In genomic region chrX:20875241-20875640, GRCm38 (mm10) we compare ENCODE assay signal across 17 mouse cellular contexts. TPM values are rescaled to one million over a fixed set of nuclear protein-coding genes. Genes with fewer than 3 reads are reported as not detected.
"Had no signal": no experiment of that assay in that cellular context is flagged by ENCODE, and none has a peak within 500 bp of the region (broad histone marks: within the 10 kb centered on the region; RNA-seq: fewer than 3 reads in every experiment).

No protein-coding gene starts in this region.

- H3K36me3 ChIP-seq: limb, embryonic 12.5 days; limb, embryonic 15.5 days; midbrain, embryonic 13.5 days had no signal

- H3K9me3 ChIP-seq: limb, embryonic 12.5 days; limb, embryonic 15.5 days; midbrain, embryonic 13.5 days had no signal

- ATAC-seq: liver, postnatal 0 days; lung, postnatal 0 days; midbrain, embryonic 13.5 days had no signal

- H3K4me2 ChIP-seq: limb, embryonic 12.5 days; limb, embryonic 15.5 days; liver, embryonic 11.5 days; lung, embryonic 14.5 days; midbrain, embryonic 13.5 days had no signal

- H3K4me1 ChIP-seq: limb, embryonic 12.5 days; limb, embryonic 15.5 days; midbrain, embryonic 13.5 days had no signal

- DNase-seq: kidney, adult 2 months; kidney, postnatal 25 days; layer of hippocampus, postnatal 36 days; left cerebral cortex, postnatal 4 days; liver, postnatal 0 days; lung, embryonic 14.5 days; thymus, postnatal 25 days had no signal

- H3K4me3 ChIP-seq: limb, embryonic 12.5 days; limb, embryonic 15.5 days; midbrain, embryonic 13.5 days had no signal

- H3K27me3 ChIP-seq: limb, embryonic 12.5 days; limb, embryonic 15.5 days; midbrain, embryonic 13.5 days had no signal

- H3K27ac ChIP-seq: kidney, postnatal 0 days; limb, embryonic 12.5 days; limb, embryonic 15.5 days; liver, embryonic 14.5 days; macrophage; midbrain, embryonic 13.5 days; stomach, postnatal 0 days had no signal

- H3K9ac ChIP-seq: limb, embryonic 12.5 days; limb, embryonic 15.5 days; liver, embryonic 14.5 days; liver, postnatal 0 days; lung, embryonic 14.5 days; midbrain, embryonic 13.5 days had no signal

RNA-seq across cellular contexts. Expression of gene Syn1, which starts 45.6 kb away (rescaled TPM):
- polyA plus RNA-seq: lung, postnatal 0 days; thymus, postnatal 0 days had no signal
